Mouse (Mus musculus): ENCODE data around the gene Olfr810. TPM values are rescaled to one million over a fixed set of nuclear protein-coding genes. Genes with fewer than 3 reads are reported as not detected.

The Olfr810 gene
- total RNA-seq (2022): not detected

GRCm38 (mm10) chr10:129794817-129795216 is at the start of gene Olfr810:
TSS of gene Olfr810 (minus strand) at chr10:129794917.
- DNase-seq: no peak

- no peak for DNase-seq
Observed at GRCm38 (mm10) chr10:129804296-129804695, 9.6 kb upstream of the Olfr810 start, which contains the start of gene Olfr811. TSS of gene Olfr811 (minus strand) at chr10:129804396.

GRCm38 (mm10) chr10:129778123-129778522 is 16.6 kb downstream of the Olfr810 start:
- DNase-seq: no peak

- DNase-seq: no peak
Observed at GRCm38 (mm10) chr10:129774338-129774737, 20.4 kb downstream of the Olfr810 start, which contains the start of gene Olfr809. TSS of gene Olfr809 (plus strand) at chr10:129774638.

GRCm38 (mm10) chr10:129765182-129765581 is 29.5 kb downstream of the Olfr810 start, which contains the start of gene Olfr808:
TSS of gene Olfr808 (plus strand) at chr10:129765482.
- DNase-seq: no peak

GRCm38 (mm10) chr10:129757693-129758092 is 37.0 kb downstream of the Olfr810 start, which contains the start of gene Olfr807:
TSS of gene Olfr807 (minus strand) at chr10:129757793.
- DNase-seq: no peak

GRCm38 (mm10) chr10:129741821-129742220 is 52.9 kb downstream of the Olfr810 start, which contains the start of gene Olfr806:
TSS of gene Olfr806 (minus strand) at chr10:129741921.
- no peak for DNase-seq

Other genes starting within 250 kb of the Olfr810 start
- not detected for gene Olfr794, start 227.3 kb downstream of the Olfr810 start, total RNA-seq (2022)
- gene Olfr796, start 182.3 kb downstream of the Olfr810 start, total RNA-seq (2022): not detected
- gene Olfr798, start 167.0 kb downstream of the Olfr810 start, total RNA-seq (2022): not detected
- gene Olfr799, start 157.4 kb downstream of the Olfr810 start, total RNA-seq (2022): not detected
- not detected for gene Olfr800, start 137.2 kb downstream of the Olfr810 start, total RNA-seq (2022)
- not detected for gene Olfr801, start 121.1 kb downstream of the Olfr810 start, total RNA-seq (2022)
- not detected for gene Olfr802, start 106.7 kb downstream of the Olfr810 start, total RNA-seq (2022)
- gene Olfr803, start 100.6 kb downstream of the Olfr810 start, total RNA-seq (2022): not detected
- not detected for gene Olfr804, start 91.7 kb downstream of the Olfr810 start, total RNA-seq (2022)
- gene Olfr805, start 65.5 kb downstream of the Olfr810 start, total RNA-seq (2022): not detected
- gene Olfr806, start 53.0 kb downstream of the Olfr810 start, total RNA-seq (2022): not detected
- gene Olfr807, start 37.1 kb downstream of the Olfr810 start, total RNA-seq (2022): not detected
- gene Olfr808, start 29.4 kb downstream of the Olfr810 start, total RNA-seq (2022): not detected
- not detected for gene Olfr809, start 20.3 kb downstream of the Olfr810 start, total RNA-seq (2022)
- gene Olfr811, start 9.5 kb upstream of the Olfr810 start, total RNA-seq (2022): not detected
- not detected for gene Olfr812, start 51.2 kb upstream of the Olfr810 start, total RNA-seq (2022)
- gene Olfr813, start 60.5 kb upstream of the Olfr810 start, total RNA-seq (2022): not detected
- not detected for gene Olfr814, start 84.9 kb upstream of the Olfr810 start, total RNA-seq (2022)
- under 1 TPM in 1 of 4 experiments, not detected in 3; 0.32 TPM for gene Olfr815, start 111.0 kb upstream of the Olfr810 start, total RNA-seq (2022)
- not detected for gene Olfr816, start 120.7 kb upstream of the Olfr810 start, total RNA-seq (2022)
- gene Olfr818, start 154.2 kb upstream of the Olfr810 start, total RNA-seq (2022): not detected
- gene Olfr819, start 172.3 kb upstream of the Olfr810 start, total RNA-seq (2022): not detected
- gene Olfr247, start 181.2 kb upstream of the Olfr810 start, total RNA-seq (2022): not detected
- not detected for gene Gm10310, start 190.1 kb upstream of the Olfr810 start, total RNA-seq (2022)
- not detected for gene Olfr820, start 217.7 kb upstream of the Olfr810 start, total RNA-seq (2022)
- gene Olfr821, start 235.4 kb upstream of the Olfr810 start, total RNA-seq (2022): not detected

All from adrenal gland, adult 8-10 months (tissue).